Mouse (Mus musculus) gastrocnemius, postnatal 25 days (tissue): ENCODE results near the gene Brca1. TPM values are rescaled to one million over a fixed set of nuclear protein-coding genes. Genes with fewer than 3 reads are reported as not detected.
A peak's percentile ranks its signal among the peaks of the same experiment; 100 is the strongest.
"Not testable (repeated sequence)": the region's sequence is repeated elsewhere in the genome, so short reads cannot be mapped to it uniquely, and the experiment has no call there.

Experiments used
- DNase-seq: peaks from one replicate; pipeline ENCODE4 v3.0.0; 2022
- long read RNA-seq, 2 experiments: library from polyadenylated mRNA; stranded (forward); transcript quantifications; one replicate each; pipeline ENCODE4 v2.0.0; 2021
- total RNA-seq, 2 experiments: library from RNA; stranded (reverse); gene quantifications; 1 replicate in 1 of 2; 2 replicates in 1 of 2; pipeline ENCODE4 v1.2.3; 2021

Brca1 gene
- total RNA-seq: under 1 TPM; 0.26 to 0.94 TPM
- long read RNA-seq, experiment 1: 0 reads
- long read RNA-seq, experiment 2: 0 reads

DNA sequence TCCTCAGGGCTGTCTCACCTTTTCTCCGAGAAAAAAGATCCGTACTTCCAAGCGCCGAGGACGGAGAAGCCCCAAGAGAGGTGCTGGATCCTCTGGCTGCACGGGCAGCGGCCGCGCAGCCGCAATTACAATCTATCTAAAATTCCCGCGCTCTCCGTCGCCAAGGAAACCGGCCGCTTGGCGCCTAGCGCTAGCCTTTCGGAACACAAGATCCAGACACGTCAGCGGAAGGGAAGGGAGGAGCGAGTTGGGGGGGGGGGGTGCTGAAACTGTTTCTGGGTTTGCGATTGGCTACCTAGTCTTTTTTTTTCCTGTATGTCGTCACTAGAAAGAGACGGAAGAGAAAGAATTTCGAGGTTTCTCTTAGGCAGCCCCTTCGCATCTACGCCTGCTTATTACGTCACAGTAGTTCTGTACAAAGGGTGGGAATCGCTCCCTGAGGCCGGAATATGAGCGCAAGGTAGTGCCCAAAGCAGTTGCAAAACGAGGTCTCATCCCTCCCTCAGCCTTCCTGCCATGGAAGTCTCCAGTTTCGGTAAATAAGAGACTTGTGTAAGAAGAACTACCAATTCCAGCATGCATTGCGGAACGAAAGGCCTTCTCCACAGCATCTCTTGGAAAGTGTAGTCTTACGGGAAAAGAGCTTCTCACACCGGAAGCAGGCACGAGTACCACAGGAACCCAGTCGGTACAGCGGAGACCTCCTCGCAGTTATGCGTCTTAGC, at the start of gene Brca1, which contains the start of gene Nbr1:
Brca1 (minus strand) TSS at position 205 of the 725 bp plus-strand sequence.
Nbr1 (plus strand) TSS at position 399 of the 725 bp plus-strand sequence.
- peak; percentile 91 for DNase-seq

DNA sequence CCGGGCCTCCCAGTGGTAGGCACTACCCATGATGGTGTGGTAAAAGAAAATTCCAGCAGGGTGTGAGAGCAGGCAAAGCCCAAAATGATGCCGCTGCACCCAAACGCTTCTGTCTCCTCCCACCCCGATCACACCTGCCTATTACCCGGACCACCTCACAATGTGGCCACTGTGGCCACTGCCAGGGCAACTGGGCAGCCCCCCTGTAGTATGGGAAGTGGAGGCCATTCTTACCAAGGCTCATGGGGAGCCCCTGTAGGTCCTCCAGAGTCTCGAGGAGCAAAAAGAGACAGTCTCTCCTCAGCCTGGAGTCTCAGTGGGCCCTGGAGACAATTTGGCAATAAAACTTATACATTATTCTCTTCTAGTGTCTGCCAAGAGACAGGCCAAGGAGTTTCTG, 47.4 kb upstream of the Brca1 start, which contains the start of gene Gm11634:
Gm11634 (minus strand) TSS at position 101 of the 400 bp plus-strand sequence.
- DNase-seq: no peak

DNA sequence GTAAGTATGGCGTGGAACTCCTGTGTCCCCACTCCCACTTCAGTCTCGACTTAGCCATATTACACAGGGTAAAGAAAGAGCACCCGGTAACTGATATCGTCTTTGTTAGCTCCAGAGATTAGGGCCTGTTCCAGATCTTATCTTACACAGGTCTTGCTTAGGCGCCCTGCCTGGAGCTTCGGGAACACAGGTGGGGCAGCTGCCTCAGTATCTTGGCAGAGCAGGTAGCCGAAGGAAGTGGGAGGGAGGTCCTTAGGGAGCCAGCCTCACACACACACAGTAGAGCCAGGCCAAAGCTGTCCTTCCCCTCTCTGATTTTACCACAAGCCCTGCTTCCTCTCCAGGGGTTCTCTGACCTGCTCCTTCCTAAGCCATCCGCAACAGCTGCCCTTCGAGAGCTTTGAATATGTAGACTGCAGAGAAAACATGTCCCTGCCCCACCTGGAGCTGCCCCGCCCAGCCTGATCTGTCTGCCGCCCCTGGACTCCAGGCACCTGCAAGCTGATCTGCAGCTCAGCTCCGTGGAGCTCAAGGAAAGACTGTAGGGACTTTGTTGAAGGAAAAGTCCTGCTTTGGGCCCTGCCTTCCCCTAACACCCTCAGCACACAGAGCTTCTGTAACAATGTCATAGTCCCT, 38.4 kb upstream of the Brca1 start:
- DNase-seq: no peak

DNA sequence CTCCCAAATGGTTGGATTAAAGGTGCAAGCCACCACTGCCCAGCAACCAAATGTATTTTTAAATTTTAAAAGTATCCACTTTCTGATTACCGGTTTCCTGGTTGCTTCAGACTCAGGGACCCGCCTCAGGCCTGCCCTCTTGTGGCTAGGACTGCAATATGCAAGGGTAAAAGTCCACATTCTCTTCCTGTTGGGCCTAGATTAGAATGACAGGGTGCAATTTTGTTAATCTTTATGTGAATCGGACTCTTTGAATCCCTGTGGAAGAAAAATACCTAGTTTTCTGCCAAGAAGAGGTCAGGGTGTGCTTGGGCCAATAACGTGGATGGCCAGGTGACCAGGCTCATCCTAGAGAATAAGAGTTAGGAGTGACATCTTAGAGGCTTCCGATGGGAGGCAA, 37.7 kb upstream of the Brca1 start:
- peak; percentile 17 for DNase-seq

DNA sequence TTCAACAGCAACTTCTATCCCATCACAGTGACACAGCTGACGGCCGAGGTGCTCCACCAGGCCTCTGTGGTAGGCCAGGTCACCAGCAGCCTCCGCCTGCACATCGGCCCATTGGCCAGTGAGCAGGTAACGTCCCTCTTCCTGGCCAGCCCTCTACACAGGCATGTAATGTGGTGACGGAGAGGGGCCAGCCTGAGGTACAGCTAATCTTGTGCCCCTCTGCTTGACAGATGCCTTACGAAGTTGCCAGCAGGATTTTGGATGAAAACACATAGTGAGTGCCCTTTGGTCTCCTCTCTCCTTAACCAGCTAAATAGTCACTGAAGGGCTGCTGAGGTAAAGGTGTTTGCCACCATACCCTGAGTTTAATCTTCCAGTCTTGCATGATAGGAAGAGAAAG, 37.1 kb upstream of the Brca1 start:
- DNase-seq: no peak

DNA sequence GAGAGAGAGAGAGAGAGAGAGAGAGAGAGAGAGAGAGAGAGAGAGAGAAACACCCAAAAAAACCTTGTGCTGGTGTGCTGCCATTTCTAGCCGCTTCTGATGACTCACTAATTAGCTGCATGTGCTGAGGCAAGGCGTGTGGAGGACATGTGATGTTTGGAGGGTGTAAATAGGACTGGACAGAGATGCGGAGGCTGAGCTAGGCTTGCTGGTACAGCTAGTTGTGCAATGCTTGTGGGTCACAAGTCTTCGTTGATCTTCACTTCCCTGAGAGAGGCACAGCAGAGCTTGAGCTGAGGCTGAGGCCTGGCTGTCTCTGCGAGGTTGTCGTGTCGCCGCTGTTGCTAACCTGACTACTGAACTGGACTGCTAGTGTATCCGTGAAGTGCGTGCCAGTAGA, 35.9 kb upstream of the Brca1 start:
- peak; percentile 15 for DNase-seq

DNA sequence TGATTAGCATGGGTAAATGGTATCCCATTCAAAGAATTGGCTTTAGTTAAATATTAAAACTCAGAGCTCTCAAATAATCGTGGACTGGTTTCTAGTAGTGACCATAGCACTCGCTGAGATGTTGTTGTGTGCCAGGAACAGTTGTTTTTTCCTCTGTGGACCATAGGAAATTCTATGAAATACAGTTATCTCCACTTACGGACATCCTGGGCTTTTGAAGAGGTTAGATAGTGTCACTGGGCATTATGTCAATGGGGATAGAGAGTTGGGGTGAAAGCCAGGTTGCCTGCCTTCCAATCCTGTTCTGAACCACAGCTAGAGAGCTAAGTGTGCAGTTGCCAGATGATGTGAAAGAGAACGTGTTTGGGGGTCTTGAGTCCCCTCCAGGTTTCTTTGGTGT, 34.0 kb upstream of the Brca1 start:
- no peak for DNase-seq

DNA sequence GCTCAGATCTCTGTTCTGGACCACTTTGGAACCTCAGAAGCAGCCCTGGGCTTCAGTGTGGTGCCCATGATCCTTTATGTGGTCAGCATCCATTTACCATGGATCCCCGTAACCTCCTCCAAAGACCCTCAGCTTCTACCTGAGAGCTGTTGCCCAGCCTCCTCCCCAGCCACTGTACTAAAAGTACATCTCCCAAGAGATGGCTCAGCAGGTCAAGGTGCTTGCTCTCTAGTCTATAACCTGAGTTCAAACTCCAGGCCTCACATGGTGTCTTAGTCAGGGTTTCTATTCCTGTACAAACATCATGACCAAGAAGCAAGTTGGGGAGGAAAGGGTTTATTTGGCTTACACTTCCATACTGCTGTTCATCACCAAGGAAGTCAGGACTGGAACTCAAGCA, 33.3 kb upstream of the Brca1 start:
- not testable (repeated sequence) for DNase-seq

DNA sequence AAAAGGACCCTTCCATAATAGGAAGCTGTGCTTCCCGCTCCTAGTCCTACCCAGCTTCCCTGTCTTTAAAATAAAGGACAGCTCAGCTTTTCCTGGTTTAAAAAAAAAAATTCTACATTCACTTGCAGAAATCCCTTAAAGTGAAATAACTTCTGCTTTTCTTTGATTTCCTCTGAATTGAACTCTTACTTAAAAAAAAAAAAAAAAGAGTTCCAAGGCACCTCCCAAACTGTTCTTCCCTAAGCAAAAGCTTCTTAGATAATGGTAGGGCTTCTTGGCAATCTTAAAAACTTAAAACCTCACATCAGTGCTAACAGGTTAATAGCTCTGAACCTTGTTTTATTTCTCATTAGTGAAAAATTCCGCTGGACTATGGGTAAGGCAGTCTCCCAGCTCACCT, 31.4 kb upstream of the Brca1 start:
- no peak for DNase-seq

DNA sequence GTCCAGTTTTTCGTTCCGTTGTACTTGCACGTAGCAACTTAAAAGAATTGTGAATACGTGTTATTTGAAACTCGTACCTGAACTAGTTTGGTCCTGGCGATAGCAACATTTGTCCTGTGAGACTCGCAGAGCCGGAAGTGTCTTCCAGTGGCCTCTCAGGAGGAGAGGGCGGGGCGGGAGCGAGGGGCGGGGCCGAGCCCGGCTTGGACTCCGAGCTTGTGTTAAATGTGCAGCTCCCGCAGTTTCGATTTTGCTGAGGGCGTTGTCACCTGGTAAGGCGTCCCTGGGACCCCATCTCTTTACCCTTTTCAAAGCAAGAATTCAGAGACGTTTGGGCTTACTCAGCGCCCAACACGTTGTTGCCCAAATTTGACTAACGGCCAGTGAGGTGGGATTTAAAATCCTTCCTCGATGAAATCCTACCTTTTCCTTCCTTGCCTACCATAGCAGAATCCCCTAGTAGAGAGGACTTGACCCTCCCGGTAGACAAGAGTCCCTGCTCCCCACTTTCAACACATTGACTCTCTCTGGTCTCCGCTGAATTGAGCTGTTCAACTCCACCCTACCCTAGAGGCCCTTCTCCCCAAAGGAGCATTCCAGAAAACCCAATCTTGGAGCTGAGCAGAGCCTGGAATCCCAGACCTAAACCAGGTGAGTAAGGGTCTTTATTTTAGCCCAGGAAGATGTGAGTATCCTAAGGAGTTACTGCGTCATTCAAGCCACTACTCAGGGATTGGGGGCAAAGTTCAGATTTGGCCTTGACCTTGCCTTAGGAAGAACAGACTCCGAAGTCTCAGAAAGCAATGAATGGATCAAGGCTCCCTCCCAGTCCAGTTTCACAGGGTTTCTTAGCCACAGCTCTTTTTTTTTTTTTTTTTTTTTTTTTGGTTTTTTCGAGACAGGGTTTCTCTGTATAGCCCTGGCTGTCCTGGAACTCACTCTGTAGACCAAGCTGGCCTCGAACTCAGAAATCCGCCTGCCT, 30.6 kb upstream of the Brca1 start, which contains the start of gene Tmem106a:
Tmem106a (plus strand) TSS at position 189 of the 982 bp plus-strand sequence.
- DNase-seq: peak; percentile 73

DNA sequence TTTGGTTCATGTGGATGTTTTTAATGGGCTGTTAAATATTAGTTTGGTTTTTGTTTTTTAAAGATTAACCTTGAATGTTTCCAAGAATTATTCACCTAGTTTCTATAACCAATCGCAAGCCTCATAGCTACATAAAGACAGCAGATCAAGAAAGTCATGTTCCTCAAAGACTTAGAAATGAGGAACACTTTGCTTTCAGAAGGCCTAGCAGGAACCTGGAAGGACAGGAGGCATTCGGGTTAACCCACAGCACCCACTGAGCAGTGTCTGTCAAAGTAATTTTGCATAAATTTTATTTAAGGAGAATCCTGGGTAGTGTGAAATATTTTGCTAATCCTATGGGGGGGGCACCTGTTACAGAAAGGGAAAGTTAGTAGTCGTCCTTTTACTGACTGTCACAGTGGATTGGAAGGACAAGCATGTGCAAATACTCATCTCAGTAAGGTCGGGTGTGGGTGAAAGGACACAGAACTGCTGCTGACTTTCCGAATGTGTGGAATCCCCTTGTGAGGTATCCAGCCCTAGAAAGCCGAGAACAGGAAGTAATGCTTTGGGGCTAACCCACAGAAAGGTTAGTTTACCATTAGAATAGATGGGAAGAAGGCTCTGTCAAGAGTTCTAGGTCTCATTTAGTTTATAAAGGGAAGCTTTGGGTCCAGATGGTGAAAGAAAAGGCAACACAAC, 29.5 kb upstream of the Brca1 start:
- DNase-seq: no peak

DNA sequence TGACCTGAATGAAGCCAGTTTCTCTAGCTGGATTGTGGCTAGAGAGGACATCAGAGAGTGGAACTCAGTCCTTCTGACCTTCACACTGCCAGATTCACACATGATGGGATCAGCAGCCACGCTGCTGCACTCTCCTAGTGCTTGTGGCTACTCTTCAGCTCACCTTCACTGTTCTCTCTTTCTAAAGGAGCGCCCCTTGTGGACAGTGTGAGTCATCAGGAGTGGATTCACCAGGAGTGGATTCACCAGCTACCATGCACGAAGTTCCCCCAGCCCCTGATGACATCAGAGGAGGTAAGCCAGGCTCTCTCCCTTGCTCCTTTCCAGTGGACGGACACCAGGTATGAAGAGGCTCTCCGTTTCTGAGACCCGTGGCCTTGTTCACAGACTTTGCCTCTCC, 24.4 kb upstream of the Brca1 start:
- no peak for DNase-seq

DNA sequence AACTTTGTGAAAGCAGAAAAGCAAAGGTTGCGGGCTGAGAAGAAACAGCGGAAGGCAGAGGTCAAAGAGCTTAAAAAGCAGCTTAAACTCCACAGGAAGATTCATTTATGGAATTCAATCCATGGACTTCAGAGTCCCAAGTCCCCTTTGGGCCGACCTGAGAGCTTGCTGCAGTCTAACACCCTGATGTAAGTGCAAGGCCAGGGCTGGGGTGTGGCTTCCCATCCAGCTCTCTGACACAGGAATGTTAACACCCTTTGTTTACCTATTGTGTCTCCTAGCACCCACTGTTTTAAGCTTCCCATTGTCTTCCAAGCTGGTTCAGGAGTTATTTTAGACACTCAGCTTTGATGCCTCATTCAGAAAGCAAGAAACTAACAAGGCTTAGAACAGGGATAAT, 16.7 kb upstream of the Brca1 start:
- DNase-seq: no peak

DNA sequence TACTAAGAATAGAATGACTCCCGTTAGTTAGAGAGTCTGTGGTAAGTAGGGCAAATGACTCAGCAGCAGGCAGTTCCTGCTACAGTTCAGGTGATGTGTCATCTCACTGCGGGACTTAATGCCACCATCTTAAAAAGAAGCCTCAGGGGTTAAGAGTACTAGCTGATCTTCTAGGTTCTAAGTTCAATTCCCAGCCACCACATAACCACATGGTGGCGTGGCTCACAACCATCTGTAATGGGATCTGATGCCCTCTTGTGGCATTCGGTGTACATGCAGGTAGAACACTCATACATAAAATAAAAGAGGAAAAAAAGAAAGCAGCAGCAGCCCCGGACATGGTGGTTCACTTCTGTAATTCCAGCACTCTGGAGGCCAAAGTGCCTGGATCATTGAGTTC, 10.6 kb upstream of the Brca1 start:
- DNase-seq: no peak

DNA sequence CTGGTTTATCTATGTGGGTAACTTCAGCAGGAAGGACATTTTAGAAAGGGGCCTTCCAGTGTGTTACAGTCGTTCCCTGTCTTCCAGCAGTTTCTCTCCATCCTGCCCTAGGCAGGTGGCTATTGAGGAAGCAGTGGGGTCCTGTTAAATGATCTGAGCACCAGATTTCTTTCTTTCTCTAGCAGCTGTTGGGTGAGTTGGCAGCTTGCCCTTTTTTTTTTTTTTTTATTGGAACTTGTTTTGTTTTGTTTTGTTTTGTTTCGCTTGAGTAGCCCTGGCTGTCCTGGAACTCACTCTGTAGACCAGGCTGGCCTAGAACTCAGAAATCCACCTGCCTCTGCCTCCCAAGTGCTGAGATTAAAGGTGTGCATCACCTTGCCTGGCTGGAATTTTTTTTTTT, 5.2 kb upstream of the Brca1 start:
- DNase-seq: no peak

DNA sequence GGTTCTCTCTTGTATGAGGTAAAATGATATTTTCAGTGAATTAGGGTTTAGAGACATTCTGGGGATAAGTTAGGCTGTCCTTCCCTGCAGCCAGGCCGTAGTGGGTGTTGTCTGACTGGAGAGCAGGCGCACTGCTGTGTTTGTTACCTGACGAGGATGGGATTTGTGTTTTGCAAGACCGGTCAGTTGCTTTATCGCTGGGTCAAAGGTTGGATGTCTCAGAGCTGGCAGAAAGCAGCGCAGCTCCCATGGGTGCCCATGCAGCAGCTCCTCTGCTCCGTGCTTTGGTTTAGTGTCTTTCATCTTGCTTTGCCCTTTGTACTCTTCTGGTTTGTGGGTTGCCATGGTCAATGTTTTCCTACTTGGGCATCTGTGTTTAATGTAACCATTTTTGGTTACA, 4.8 kb upstream of the Brca1 start:
- DNase-seq: no peak

DNA sequence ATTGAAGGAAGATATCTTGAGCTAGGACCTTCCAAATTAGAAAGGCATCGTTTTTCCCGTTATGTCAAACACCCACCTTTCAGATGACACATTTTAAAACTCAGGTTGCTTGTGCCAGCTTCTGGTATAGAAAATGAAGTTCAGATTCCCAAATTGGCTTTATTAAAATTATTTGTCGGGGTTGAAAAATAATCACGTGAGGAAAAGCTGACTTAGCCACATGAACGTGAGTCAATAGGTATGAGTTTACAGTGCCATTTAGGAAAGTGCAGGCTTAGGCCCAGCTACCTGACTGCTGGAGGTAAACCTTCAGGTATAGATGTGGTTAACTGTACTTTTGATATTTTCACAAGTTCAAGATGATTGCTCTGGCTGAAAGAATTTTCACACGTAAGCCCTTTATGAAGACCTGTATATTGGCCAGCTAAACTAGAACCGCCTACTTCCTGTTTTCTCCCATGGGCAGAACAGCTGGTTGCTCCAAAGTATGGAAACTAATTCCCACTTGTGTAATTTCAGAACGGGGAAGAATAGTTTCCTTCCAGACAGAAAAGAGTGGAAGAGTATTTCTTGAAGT, 1.7 kb upstream of the Brca1 start:
- DNase-seq: no peak

DNA sequence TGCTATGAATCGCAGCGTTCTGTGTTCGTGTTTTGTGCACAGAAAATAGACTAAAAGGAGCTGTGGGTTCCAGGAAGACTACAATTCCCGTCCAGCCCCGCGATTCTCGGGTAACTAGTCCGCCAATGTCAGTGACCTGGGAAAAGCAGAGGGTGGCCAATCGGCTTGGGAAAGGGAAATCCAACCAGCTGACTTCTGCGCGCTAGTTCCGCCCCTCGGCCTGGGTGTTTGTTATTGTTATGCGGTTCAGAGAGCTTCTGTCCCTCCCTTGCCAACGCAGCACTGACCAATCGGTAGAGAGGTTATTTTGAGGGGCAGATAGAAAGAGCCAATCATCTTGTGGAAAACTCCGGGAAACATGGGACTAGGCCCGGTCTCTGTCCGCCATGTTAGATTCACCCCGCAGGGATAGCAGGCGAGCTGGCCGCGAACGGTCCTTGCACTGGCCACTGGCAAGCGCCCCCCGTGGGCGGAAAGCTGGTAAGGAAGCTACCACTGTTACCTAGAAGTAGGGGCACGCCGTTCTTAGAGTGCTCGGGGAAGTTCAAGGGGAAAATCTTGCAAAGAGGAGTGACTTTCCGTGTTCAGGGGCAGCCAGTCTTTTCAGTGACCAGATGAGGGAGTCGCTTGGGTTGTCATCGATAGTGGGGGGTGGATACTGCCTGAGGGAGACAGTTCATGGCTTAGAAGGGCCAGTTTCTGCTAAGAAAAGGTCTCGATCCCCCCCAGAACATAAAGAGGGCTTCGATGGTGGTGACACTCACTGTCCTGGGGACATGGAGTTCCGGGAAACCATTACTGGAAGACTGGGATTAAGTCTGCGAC, 933 bp upstream of the Brca1 start:
- peak; percentile 99 for DNase-seq

DNA sequence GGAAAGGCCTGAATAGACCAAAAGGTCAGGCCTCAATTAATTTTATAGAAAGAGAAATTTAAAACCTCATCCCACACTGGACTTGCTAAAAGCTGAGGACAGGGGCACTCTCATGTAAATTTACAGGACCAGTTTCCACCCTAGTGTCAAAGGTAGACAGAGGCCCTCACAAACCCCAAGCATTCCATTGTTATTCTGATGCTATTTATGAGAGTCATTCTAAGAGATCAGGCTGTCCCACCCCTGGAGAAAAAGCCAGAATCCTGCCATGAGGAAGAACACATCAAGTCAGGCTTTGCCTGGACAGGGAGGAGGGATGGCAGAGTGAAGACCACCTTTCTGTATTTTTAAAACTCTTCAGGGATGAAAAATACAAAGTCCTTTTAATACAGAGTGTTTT, 3.2 kb downstream of the Brca1 start:
- DNase-seq: no peak

DNA sequence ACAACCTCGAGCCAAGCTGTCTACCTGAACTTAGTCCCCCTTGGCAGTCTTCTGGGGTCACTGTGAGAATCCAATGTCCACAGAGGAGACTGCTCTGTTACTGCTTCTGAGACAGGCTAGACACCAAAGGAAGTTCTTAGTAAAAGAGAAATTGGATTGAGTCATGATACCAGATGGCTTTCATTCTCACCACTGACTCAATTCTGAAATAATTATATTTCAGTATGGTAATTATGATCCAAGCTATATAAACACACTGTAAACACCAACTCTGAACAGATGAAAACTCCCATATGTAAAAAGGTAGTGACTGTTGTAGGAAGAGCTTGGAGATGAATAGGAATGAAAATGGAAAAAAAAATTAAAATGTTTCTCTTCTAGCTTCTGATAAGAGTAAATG, 7.6 kb downstream of the Brca1 start:
- DNase-seq: no peak

DNA sequence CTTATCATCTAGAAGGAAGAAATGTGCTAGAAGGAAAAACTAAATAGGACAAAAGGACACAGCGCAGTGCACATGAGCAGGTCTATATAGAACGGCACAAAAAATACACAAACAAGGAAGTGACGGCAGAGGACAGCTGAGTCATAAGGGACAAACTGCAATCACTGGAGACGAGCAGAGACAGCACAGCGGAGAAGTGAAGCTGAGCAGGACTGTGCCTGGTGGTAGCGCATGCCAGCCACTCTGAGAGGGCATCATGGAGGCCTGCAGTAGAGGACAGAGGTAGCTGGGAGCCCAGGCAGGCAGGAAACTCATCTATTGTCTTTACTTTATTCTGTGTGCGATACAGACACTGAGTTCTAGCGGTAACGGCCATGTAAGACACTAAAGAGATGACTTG, 8.2 kb downstream of the Brca1 start:
- no peak for DNase-seq
